Mouse (Mus musculus) bone marrow, adult 2 months (tissue): ENCODE measurements around the gene Rapgef5. TPM values are rescaled to one million over a fixed set of nuclear protein-coding genes. Genes with fewer than 3 reads are reported as not detected.

Experiments used
- H3K27ac ChIP-seq: fragments of 200-500 bp; 2 replicates; pipeline ENCODE4 v1.5.1; 2012; ENCODE audit warnings: low read depth, mild to moderate bottlenecking, control low read depth, inconsistent platforms, low read length; ENCODE audit not compliant: control insufficient read depth, poor library complexity, insufficient read depth
- H3K4me1 ChIP-seq: fragments of 200-500 bp; 2 replicates; pipeline ENCODE4 v1.6.1; 2011; ENCODE audit warnings: low read length; ENCODE audit not compliant: control insufficient read depth, insufficient read depth
- H3K4me3 ChIP-seq: fragments of 200-500 bp; replicated peaks from 2 replicates; pipeline ENCODE3; 2011; ENCODE audit warnings: mild to moderate bottlenecking, low read depth, low read length, control low read depth; ENCODE audit not compliant: control insufficient read depth
- CTCF ChIP-seq: fragments of 200-500 bp; IDR thresholded peaks from 2 replicates; pipeline ENCODE4 v1.5.1; 2011; ENCODE audit warnings: low read length, control low read depth; ENCODE audit not compliant: control insufficient read depth, insufficient read depth
- POLR2A ChIP-seq: fragments of 200-500 bp; IDR thresholded peaks from 2 replicates; pipeline ENCODE4 v1.6.1; 2011; ENCODE audit warnings: low read depth, mild to moderate bottlenecking, control low read depth, low read length, borderline replicate concordance; ENCODE audit not compliant: control insufficient read depth
- WGBS: fragments of 180-500 bp; shearing (Covaris S2); methylation state at CpG from one replicate; pipeline ENCODE4 v1.1.7; 2018; 5-methylcytosine and 5-hydroxymethylcytosine counted together
- polyA plus RNA-seq: library from polyadenylated mRNA; stranded (reverse); fragments of >200 nt; gene quantifications from 2 replicates; pipeline ENCODE4 v1.2.4, GENCODE M21; 2011; ENCODE audit warnings: low replicate concordance; ENCODE audit not compliant: missing spikeins, insufficient read depth, insufficient read length

Gene Rapgef5
- polyA plus RNA-seq, 1 experiment, result 3.2 TPM

DNA sequence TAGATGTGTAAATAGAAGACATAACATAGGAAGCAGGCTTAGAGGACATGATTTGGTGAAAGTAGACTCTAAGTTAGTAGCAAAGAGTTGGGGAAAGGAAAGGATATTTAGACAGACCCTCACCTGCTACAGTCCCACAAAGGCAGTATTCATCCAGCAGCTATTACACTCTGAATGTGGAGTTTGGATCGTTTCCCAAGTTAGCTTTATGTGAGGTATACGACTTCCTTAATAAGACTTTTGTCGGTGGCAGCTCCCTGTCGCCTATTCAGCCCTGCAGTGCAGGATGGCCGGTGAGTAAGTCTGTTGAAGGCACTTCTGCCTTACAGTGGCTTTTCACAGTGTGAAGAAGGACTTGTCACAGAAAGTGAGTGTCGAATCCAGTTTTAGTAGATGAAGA is 47.6 kb downstream of the Rapgef5 start:
- peaks cover 7% of the 10 kb centered on the region; the same call in 1 of the 2 replicates for H3K4me1 ChIP-seq
- no peak overlapping the region for H3K4me3 ChIP-seq
- 27% methylated on average over 6 of the region's 6 CpGs for WGBS
- TF ChIP-seq POLR2A, result no peak
- no peak for TF ChIP-seq CTCF
- no peak overlapping the region for H3K27ac ChIP-seq

GRCm38 (mm10) chr12:117566298-117566697 is 50.0 kb downstream of the Rapgef5 start:
- Histone ChIP-seq H3K27ac (no peak overlapping the region), H3K4me3 (peak overlapping the region; percentile 27), H3K4me1 (peaks cover 7% of the 10 kb centered on the region; the same call in 1 of the 2 replicates)
- TF ChIP-seq POLR2A (no peak), CTCF (no peak)
- 39% methylated on average over 4 of the region's 4 CpGs for WGBS

- TF ChIP-seq CTCF (no peak), POLR2A (no peak)
- H3K4me1 ChIP-seq, result peaks cover 2% of the 10 kb centered on the region; the same call in 1 of the 2 replicates
- H3K4me3 ChIP-seq, result no peak overlapping the region
- 66% methylated on average over 2 of the region's 2 CpGs for WGBS
- no peak overlapping the region for H3K27ac ChIP-seq
Observed at GRCm38 (mm10) chr12:117569671-117570070, 53.4 kb downstream of the Rapgef5 start.

GRCm38 (mm10) chr12:117584256-117584655 is 68.0 kb downstream of the Rapgef5 start:
- no peaks in the 10 kb centered on the region for H3K4me1 ChIP-seq
- H3K27ac ChIP-seq, result no peak overlapping the region
- TF ChIP-seq POLR2A, result no peak
- no peak for TF ChIP-seq CTCF
- H3K4me3 ChIP-seq, result no peak overlapping the region
- WGBS, result 81% methylated on average over 4 of the region's 4 CpGs

- no peak for TF ChIP-seq CTCF
- TF ChIP-seq POLR2A, result no peak
- H3K4me1 ChIP-seq, result no peaks in the 10 kb centered on the region
- no peak overlapping the region for H3K27ac ChIP-seq
- 66% methylated on average over 2 of the region's 2 CpGs for WGBS
- no peak overlapping the region for H3K4me3 ChIP-seq
Observed at GRCm38 (mm10) chr12:117585390-117585789, 69.1 kb downstream of the Rapgef5 start.

DNA sequence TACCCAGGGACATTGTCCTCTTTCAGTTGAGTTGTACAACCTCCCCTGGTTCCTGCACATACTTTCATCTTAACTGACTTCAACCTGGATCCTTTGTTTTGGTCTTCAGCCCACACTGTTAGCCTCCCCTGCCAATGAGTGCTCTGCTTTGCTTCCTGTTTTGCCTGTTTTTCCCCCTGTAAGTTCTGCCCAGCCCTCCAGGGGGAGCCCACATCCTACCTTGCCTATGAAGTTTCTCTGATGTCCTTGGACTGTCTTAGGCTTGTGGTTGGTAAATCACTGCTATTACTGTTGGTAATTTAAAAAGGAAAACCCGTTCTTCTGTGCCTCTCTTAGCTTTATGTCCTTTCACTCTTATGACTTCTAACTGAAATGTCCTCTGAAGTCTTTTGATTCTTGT is 69.8 kb downstream of the Rapgef5 start:
- Histone ChIP-seq H3K4me3 (no peak overlapping the region), H3K27ac (no peak overlapping the region), H3K4me1 (no peaks in the 10 kb centered on the region)
- 6% methylated on average over 1 of the region's 1 CpGs for WGBS
- TF ChIP-seq POLR2A (no peak), CTCF (peak; percentile 78)

DNA sequence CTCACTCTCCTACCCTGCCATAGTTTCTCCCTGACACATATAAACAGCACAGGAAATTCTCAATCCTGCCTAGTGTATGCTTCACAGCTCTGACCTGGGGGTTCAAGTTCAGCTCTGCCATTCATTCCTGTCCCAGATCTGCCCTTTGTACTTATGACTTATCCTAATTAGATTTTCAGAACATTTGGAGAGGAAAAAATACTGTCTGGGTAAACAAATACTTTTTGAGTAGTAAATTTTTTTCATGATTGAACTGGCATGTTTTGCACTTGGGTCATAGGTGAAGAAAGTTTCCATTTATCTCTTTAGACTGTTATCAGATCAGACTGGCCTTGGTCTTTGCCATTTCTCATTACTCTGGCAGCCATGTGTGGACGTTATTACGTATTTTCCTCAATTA is 72.9 kb downstream of the Rapgef5 start:
- Histone ChIP-seq H3K4me1 (no peaks in the 10 kb centered on the region), H3K27ac (no peak overlapping the region), H3K4me3 (no peak overlapping the region)
- WGBS, result 87% methylated on average over 2 of the region's 2 CpGs
- TF ChIP-seq POLR2A (no peak), CTCF (no peak)

- no peak overlapping the region for H3K27ac ChIP-seq
- H3K4me3 ChIP-seq, result no peak overlapping the region
- TF ChIP-seq POLR2A (no peak), CTCF (no peak)
- 70% methylated on average over 2 of the region's 2 CpGs for WGBS
- H3K4me1 ChIP-seq, result no peaks in the 10 kb centered on the region
Observed at GRCm38 (mm10) chr12:117592019-117592418, 75.7 kb downstream of the Rapgef5 start.

- TF ChIP-seq POLR2A (no peak), CTCF (no peak)
Observed at GRCm38 (mm10) chr12:117592583-117592982, 76.3 kb downstream of the Rapgef5 start.

More at GRCm38 (mm10) chr12:117592583-117592982, 76.3 kb downstream of the Rapgef5 start:
- Histone ChIP-seq H3K4me3 (no peak overlapping the region), H3K27ac (no peak overlapping the region), H3K4me1 (no peaks in the 10 kb centered on the region)
- 86% methylated on average over 3 of the region's 3 CpGs for WGBS
